Mouse (Mus musculus): ENCODE results near the gene Tshz2.

The Tshz2 gene

DNA sequence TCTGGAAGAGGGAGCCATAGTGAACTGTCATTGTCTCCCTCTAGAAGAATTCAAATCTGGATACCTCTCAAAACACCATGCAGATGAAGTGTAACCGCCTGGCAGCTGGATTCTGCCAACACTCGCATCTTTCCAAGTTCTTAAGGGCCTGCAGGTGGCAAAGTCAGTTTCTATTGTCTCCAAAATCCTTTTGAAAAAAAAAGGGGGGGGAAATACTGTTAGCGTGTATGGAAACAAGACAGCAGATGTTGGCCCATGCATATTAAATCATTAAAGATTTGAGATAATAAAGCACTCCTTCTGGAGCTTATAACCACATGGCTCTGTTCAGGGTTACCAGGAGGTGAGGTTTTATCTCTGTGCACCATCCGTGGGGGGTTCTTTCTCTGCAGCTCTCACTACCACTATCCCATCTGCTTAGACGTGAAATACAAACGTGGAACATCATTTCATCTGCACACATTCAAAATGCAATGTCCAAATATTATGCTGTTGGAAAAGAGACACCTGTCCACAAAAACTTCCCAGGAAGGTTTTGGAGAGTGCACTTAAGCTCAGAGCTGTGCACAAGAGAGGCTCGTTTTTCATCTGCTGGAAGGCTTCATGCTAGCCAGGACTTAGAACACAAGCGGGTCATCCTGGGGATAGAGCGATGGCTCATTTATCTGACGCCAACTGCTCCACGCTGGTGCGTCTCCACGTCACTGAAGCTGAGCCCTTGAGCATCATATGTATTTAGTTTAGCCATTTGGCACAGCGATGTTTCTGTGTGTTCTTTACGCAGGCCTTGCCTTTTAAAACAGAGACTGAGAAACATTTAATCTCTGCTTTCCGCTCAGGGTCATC lies 307.7 kb downstream of the Tshz2 start:
- DNase-seq (ENCODE audit: low read depth, low spot score) = no peak

DNA sequence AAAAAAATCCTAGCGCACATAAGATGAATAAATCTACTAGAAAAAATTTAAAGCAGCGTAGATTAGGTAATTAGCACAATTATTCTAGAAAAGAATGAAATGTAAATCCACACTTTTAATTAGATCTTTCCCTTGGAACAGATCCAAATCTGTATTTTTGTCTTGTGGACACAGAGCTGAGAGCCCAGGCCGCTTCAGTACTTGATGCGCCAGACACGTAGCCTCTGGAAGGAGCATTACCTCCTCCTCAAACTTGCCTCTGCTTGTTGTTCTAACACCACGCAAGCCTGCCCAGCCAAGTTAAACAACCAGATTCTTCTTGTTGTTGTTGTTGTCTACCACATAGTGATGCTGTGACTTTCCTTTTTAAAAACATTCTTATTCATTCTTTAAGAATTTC lies 310.9 kb downstream of the Tshz2 start:
- no peak for DNase-seq (ENCODE audit: low read depth, low spot score)

DNA sequence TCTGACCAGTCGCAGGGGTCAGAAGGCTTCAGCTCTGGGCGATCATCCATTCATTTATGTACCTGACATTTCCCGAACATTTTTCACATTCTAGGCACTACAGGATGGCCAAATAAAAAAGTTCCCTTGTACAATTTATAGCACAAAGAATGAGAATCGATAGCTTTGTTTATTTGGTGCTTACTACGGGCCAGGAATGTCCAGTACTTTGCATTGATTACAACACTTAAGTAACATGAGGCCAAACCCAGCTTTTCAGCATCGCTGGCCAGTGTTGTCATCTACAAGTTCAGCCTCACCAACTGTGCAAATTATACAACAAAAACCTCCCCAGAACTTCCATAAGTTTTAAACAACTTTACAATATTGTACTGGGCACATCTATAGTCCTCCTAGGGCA lies 315.3 kb downstream of the Tshz2 start:
- no peak for DNase-seq (ENCODE audit: low read depth, low spot score)

DNA sequence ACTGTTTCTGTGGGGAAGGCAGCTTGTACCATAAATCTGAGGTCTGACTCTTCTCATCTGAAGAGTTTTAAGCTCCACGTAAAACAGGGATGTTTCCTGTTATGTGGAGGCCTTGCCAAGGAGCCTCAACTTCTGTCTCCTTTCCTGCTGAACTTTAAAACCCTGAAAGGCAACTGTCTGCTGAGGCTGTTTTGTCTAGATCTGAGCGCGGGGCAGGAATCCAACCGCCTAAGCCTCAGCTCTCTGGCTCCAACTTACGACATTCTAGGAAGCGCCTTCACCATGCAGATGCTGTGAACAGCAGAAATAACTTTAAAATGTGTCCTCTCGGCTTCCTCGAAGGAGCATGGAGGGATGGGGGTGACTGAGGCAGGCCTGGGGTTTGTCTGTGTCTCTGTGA lies 318.2 kb downstream of the Tshz2 start:
- DNase-seq (ENCODE audit: low read depth, low spot score) = no peak

DNA sequence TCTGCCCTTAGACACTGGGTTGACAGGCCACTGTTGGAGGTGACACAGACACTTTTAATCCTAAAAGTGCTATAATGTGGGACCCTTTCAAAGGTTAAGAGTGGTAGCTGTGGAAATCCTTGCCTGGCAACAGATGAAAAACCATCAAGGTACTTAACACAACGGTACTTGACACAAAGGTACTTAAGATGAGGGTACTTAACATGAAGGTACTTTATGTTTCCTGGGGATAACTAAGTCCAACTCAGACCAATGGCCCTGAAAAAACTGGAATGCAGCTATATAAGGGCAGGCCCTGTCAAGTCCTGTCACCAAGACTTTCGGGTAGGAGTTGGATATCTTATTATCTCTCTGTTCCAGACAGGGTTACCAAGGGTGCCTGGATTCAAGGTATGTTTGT lies 320.2 kb downstream of the Tshz2 start:
- no peak for DNase-seq (ENCODE audit: low read depth, low spot score)

DNA sequence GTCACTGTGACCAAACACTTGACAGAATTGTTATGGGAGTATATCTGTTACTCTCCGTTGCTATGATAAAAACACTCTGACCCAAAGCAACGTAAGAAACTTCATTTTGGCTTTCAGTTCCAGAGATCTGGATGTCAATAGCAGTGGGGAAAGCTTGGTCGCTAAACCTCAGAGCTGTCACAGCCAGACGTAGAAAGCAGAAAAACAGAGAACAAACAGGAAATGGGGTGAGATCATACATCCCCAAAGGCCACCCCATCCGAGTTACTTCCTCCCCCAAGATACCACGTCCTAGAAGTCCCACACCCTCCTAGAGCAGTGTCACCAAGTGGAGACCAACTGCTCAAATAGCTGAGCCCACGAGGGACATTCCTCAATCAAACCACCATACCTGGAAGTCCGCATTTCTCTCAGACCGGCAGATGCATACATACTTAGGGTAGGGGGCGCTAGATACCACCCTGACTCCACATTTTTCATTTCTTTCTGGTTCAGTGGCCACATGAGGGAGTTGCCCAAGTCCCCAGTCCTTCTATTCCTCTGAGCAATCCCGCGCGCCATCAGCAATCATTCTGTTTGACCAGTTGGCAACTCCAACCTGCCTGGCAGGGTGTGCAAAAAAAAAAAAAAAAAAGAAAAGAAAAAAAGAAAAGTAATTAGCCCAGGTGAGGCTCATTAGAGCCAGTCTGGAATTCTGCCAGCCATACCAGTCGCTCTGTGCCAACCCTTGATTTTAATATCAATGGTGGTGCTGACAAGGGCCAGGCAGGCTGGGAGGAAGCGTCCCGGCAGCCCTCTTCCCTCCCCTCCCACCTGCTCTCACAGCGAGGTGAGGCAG lies 326.1 kb downstream of the Tshz2 start:
- peak; percentile 80 for DNase-seq (ENCODE audit: low read depth, low spot score)

DNA sequence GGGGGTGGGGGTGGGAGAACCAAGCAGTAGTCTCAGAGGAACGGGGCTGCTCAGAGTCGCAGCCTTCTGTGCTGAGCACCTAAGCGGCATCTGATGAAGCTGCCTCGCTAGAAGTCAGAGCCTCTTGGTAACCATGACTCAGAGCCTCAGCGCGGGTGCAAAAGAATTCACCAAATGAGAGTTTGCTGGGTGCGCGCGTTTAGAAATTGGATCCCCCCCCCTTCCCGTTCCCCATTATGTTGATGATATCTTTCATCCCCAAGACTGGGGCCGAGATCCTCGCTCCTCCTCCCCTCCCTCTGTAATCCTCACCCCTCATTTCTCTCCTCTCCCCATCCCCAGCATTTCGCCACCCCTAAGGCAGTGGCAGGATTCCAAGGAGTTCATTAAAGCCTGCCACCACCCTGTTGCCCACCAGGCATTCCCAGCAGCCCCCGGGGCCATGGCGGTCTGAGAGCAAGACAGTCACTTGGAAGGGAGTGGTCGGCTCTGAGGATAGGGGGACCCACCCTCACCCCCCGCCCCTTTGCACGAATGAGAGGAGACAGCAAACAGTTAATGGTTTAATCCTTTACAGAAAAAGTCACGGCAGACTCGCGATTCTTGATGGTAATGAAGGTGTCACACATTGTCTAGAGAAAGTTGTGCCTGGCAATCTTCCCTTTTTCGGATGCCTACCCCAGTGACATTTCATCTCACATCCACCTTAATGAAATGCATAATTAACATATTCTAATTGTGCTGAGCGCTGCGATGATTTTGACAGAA lies 328.8 kb downstream of the Tshz2 start:
- peak; percentile 66 for DNase-seq (ENCODE audit: low read depth, low spot score)

DNA sequence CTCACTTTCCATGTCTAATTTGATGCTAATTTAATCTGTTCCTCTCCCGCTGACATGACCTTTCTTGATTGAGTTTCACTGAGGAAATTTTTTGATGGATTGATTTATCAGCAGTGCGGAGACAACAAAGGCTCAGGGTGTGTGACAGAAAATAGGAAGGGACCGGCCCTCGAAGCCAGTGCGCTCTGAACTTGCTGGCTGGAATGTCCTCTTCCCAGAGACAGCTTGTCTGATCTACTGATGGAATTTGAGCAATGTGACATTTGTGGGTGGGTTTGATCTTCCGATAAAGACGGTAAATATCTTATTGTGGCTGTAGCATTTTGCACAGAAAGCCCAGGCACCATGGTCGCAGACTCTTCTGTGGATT lies 329.4 kb downstream of the Tshz2 start:
- peak; percentile 74 for DNase-seq (ENCODE audit: low read depth, low spot score)

DNA sequence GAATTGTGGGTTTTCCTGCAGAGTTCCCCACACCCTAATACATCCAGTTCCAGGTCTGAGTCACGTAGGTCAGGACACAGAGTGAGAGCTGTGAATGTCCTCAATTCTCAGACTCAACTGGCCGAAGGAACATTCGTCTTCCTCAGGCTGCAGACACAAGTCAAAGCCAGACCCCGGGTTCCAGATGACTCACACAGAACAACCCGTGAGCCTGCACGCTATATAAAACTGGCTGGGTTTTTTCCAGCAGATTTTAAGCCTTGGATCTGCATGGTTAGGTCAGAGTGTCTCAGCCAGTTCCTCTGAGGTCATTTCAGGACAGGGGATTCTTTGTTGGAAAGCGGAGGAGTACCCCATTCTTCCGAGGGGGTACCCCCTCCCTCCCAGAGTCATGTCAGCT lies 330.0 kb downstream of the Tshz2 start:
- no peak for DNase-seq (ENCODE audit: low read depth, low spot score)

DNA sequence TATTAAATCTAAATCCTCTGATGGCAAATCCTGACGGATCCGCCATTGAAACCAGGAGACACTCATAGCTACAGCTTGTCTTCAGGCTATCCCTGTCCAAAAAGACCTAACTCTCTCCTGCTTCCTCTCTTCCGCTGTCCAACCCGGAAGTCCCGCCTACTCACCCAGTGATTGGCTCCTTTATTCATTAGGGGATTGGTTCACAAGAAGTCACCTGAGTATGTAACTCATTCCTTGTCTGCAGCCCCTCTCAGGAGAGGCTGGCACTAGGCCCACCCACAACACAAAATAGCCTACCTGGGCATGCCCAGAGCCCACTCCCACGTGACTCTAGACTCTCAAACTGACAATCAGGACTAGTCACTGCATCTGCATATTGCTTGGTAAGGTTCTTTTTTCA lies 337.7 kb downstream of the Tshz2 start:
- peak; percentile 90 for DNase-seq (ENCODE audit: low read depth, low spot score)

DNA sequence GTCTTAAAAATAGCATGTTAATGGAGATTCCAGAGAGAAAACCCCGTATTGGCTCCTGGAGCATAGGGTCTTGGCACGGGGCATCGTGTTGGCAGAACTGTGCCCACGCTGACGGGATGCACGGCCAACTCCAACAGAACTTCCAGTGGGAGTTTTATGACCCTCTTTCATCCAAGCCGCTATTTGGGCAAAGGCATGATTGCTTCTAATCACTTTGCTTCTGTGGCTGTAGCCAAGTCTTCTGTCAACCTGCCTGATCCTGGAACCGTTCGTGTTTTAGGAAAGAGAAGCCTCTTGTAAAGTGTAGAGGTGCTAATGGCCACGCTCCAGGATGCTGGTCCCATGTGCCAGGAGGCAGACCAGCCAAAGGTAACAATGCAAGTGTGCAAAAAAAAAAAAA lies 350.1 kb downstream of the Tshz2 start:
- no peak for DNase-seq (ENCODE audit: low read depth, low spot score)

DNA sequence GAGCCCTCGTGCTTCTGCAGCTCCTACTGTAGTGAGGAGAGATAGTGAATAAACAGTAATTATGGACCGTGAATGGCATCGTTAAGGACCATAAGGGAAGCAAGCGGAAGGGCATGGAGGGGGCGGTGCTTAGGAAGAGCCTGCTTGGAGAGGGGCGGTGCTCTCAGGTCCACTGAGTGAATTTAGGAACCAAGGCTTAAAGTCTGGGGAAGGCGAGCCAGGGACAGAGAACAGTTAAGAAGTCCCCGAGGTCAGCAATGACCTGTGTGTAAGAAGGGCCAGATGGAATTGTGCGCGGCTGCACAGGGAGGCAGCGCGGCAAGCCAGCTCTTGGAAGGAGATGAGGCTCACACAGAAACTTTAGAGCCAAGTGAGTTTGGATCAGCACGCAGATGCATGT lies 354.4 kb downstream of the Tshz2 start:
- peak; percentile 50 for DNase-seq (ENCODE audit: low read depth, low spot score)

DNA sequence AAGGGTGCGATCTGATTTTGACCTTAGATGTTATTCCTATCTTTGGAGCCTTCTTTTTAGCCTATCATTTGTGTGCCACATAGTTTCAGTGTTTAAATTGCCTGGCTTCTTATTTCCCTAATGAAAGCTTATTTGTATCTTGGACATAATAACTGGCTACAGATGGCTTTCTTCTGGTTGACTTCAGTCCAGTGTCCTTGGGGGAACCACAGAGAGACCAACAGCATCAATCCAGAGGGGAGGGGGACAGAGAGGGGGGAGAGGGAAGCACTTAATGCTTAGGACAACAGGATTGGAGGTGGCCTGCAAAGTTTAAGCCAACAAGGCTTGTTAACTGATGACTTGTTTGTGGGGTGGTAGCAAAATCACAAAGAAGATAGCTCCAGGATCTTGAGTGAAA lies 356.4 kb downstream of the Tshz2 start:
- DNase-seq (ENCODE audit: low read depth, low spot score) = no peak

DNA sequence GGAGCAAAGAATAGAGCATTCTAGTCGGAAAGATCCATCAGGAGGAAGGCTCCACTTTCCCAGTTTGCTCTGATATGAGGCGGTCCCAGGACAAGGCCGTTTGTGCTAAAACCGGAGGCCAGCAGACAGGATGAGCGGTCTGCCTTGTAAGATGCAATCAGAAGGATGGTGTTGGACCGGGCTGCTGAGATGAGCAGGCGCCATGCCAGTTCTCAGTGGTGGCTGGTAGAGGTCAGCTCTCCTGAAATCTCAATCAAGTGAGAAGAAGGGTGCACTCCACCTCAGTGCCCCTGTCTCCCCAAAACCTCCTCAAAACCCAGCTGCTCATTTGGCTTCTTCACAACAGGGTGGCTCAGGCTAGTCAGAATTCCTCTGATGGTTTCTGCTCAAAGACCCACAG lies 358.2 kb downstream of the Tshz2 start:
- no peak for DNase-seq (ENCODE audit: low read depth, low spot score)

DNA sequence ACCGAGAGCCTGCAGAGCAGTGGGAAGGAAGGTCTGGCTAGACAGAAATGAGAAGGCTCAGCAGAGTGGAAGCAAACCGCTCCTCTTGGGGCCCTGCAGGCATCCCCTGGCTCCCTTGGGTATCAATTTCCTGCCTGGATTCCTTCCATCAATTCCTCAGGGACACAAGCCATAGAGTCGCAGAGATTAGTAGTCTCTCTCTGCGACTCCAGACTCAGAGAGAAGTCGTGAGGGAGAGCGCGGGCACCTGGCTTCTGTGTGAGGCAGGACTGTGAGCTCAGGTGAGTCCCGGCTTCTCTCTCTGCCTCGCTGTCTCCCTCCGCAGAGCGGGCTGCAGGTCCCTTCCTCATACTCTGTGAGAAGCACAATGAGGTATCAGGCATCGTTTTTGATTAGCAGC lies 363.2 kb downstream of the Tshz2 start:
- DNase-seq (ENCODE audit: low read depth, low spot score) = no peak

DNA sequence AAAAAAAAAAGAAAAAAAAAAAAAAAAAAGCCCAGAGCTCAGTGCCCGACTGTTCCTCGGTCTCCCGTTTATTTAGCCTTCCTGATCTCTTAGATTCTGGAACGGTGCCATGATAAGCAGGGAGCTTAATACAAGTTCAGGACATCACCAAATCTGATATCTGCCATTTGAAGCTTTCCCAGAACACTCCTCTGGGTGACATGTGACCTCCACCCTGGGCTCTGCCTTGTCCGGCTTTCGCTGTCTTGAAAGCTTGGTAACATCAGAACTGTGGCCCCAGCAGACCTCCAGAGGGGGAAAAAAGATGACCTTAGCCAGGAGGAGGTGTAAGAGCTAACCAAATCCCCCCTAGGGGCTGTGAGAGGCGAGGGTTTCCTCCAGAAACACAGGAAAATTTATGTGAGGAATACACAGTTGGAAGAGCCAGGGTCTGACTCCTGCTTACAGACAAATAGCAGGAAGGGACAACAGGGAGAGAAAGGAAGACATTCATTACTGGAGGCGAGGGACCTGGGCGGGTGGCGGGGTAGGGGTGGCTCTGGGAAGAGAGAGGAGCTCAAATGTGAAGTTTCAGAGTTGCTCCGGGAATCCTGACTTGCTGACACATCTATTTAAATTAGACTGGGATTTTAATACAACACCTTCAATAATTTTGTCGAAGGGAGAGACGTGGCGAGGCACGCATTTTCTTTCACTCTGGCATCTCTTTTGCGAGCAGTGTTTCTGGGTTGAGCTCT lies 363.9 kb downstream of the Tshz2 start:
- no peak for DNase-seq (ENCODE audit: low read depth, low spot score)

DNA sequence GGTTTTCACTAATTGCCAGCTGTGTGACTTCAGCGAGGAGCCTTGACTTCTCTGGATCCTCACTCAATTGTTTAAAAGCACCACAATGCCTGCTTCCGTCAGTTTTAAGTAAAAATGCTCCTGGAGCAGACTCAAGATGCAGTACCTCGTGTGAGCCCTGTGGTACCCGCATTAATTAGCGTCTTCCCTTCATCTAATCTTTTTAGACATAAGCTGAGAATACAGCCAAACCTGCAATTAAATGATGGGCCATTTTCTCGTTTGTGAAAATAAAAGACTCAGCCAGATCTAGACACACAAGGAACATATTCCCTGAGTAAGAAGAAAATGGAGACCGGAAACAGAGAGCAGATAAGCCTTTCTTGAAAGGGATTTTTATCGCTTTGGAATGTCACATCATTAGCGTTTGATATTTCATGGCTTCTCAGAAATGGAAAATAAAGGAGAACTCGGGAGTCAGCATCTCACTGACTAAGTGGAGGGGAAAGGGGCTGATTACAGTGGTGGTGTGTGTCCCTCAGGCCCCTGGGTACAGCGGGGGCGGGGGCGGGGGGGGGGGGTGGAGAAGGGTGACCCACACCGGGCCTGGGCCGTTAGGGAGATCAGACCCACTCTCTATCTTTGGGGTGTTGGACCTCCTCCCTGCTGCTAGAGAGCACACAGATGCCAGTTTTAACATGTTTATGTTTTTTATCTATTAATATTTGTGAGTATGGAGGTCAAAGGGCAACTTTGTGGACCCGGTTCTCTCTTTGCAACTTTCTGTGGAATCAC lies 364.6 kb downstream of the Tshz2 start:
- no peak for DNase-seq (ENCODE audit: low read depth, low spot score)

DNA sequence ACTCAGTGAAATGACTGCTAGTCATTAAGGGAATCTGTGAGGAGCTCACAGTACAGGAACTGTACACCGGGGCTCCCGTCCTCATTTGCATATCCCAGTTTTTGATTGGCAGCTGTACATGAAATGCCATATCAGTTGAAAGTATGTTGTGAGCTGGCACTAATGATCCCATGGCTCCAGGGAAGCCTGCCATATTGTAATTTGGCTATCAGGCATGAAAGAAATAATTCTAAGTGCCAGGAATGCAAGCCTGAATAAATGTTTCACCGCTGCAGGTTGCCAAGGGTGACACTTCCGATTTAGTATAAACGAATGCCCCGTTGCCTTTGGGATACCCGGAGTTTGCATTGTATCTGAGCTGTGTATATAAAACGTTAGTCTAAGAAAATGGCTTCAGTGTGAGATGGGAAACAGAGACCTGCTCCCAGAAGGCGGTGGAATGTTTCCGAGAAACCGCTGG lies 366.1 kb downstream of the Tshz2 start:
- no peak for DNase-seq (ENCODE audit: low read depth, low spot score)

DNA sequence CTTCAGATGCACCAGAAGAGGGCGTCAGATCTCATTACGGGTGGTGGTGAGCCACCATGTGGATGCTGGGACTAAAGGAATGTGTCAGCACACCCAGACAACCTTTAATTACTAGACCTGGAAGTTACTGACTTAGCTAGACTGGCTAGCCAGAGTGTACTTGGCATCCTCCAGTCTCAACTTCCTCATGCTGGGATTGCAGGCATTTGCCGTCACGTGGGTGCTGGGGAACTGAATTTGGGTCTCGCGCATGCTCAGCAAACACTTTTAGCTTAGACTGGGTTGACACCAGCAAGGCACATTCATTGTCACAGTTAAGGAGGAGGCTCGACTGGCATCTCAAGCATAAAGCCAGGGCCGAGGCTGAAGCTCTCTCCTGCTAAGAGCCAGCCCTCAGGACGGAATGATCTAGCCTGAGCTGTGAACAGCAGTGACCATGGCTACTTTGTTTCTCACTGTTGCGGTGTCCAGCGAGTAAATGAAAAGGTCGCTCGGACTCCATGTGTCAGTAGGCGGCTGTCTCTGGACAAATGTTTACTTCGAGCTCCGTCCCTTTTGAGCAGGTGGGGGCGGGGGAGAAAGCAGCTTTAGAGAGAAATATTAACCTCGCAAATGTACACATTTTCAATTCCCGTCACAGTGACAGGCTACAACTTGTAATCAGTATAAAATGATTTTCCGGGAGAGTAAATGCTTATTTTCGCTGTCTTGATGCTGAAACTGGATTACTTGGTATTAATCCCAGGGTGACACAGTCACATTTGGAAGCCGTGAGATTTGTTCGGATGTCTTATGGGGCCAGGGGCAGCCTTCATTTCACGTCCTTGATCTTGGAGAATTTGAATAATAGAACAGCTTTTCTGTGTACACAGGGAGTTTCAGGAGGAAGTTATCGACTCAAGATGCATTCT lies 370.0 kb downstream of the Tshz2 start:
- DNase-seq (ENCODE audit: low read depth, low spot score) = peak; percentile 80

DNA sequence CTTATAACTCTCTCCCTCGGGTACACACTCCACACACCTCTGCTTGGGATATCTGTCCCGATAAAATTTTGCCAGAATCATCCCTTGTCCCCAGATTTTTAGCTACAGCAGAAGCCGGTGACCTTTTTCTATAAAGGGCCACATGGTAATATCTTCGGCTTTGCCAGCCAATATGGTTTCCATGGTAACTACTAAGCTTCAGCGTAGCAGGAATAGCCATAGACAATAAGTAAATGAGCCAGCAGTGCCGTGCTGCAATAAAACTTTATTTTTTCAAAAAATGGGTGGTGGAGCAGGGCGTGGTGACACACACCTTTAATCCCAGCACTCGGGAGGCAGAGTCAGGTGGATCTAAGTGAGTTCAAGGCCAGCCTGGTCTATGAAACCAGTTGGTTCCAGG lies 370.9 kb downstream of the Tshz2 start:
- DNase-seq (ENCODE audit: low read depth, low spot score) = no peak

Data from R1 (cell line).